Mouse (Mus musculus) adrenal gland (tissue): ENCODE data around the gene Astn2.

Experiments
- intact Hi-C: fragments of 180-260 bp; cut with DNase I; formaldehyde crosslinking; loops from one replicate; pipeline ENCODE4 v1.15.1; 2025

Gene Astn2

GRCm38 (mm10) chr4:65333718-65334117, 1070.7 kb downstream of the Astn2 start:
- intact Hi-C loops, result no loop called here
